Mouse (Mus musculus) liver, postnatal 0 days (tissue): ENCODE results near the gene Triobp.

Experiments
- CTCF ChIP-seq: sonication (generic); IDR thresholded peaks from 2 replicates; pipeline ENCODE4 v1.5.1; 2016; ENCODE audit warnings: antibody characterized with exemption, low read depth
- EP300 ChIP-seq: IDR thresholded peaks from 2 replicates; pipeline ENCODE4 v1.6.1; 2016; ENCODE audit warnings: antibody characterized with exemption, low read depth, mild to moderate bottlenecking

DNA sequence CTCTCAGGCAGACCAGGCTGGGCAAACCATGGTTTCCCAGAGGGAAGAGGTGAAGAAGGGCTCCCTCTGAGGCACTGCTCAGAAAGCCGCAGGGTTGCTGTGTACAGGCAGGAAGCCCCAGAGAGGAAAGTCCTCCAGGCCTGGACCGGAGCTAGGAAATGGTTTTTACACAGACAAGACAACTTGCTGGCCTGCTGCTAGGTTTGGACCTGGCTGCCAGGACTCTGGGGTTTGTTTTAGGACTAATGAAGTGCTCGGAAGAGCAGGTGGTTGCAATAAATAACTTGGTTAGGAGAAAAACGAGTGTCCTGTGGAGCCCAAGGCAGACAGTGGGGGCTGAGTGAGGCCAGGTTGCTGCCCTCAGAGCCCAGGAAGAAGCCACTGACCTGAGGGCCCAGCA lies 100.7 kb downstream of the Triobp start:
- no peak for TF ChIP-seq CTCF
- TF ChIP-seq EP300 = no peak
